Mouse (Mus musculus): ENCODE measurements around the gene Gm20481. TPM values are rescaled to one million over a fixed set of nuclear protein-coding genes. Genes with fewer than 3 reads are reported as not detected.
"Not testable (repeated sequence)": the region's sequence is repeated elsewhere in the genome, so short reads cannot be mapped to it uniquely, and the experiment has no call there.

Gm20481 gene
- polyA plus RNA-seq, 1 experiment from 2014 or later: not detected

DNA sequence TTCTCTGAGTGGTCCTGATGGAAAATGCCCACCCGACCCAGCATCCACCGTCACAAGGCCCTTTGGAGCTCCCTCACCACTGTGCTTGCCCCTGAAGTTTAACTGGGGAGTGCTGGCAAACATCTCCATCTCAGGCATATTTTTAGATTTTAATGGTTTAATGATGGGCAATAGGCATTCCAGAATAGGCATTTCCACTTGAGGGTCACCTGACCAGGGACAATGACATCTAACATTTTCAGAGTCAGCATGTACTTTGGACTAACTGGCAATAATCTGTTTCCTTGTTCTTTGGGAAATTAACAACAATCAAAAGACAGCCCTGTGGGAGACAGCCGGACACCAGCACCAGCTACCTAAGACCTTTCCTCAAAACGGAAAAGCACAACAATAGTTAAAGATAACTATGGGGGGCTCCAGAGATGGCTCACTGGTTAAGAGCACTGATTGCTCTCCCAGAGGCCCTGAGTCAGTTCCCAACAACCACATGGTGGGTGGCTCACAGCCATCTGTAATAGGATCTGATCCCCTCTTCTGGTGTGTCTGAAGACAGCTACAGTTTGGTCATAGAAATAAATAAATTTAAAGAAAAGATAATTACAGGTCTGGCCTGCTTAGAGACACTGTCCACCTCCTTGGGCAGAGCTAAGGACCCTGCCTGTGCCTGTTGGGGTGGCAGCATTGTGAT is 26.4 kb upstream of the Gm20481 start:
- Histone ChIP-seq H3K27ac (no peak overlapping the region), H3K4me3 (no peak overlapping the region), H3K4me1 (peaks cover 15% of the 10 kb centered on the region), H3K27me3 (ENCODE audit: poor library complexity, severe bottlenecking) (no peaks in the 10 kb centered on the region), H3K9me3 (no peaks in the 10 kb centered on the region; the same call in 1 of the 2 replicates), H3K36me3 (replicated peaks) (no peaks in the 10 kb centered on the region)
- 87% methylated on average over 4 of the region's 4 CpGs for WGBS
- no peak for DNase-seq (ENCODE audit: extremely low spot score, low spot score)

DNA sequence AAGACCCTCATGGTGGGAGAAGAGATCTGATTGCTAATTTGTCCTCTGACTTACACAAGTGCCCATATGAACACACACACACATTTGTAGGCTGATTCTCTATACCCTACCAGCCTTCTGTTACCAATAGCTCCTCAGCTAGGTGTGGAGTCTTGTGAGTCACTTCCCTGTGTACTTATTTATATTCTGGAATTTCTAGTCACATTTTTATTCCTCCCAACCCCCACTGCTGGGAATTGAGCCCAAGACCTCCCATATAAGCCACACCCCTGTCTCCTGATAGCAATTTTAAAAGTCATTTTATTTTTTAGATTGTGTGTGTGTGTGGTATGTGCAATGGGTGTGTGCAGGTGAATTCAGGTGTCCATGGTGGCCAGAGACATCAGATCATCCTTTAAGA is 25.4 kb upstream of the Gm20481 start:
- no peak overlapping the region for H3K4me3 ChIP-seq
- H3K27me3 ChIP-seq (ENCODE audit: poor library complexity, severe bottlenecking): no peaks in the 10 kb centered on the region
- H3K36me3 ChIP-seq (replicated peaks): peaks cover 1% of the 10 kb centered on the region
- peaks cover 15% of the 10 kb centered on the region for H3K4me1 ChIP-seq
- H3K9me3 ChIP-seq: no peaks in the 10 kb centered on the region; the same call in 1 of the 2 replicates
- H3K27ac ChIP-seq: no peak overlapping the region
- no peak for DNase-seq (ENCODE audit: extremely low spot score, low spot score)

DNA sequence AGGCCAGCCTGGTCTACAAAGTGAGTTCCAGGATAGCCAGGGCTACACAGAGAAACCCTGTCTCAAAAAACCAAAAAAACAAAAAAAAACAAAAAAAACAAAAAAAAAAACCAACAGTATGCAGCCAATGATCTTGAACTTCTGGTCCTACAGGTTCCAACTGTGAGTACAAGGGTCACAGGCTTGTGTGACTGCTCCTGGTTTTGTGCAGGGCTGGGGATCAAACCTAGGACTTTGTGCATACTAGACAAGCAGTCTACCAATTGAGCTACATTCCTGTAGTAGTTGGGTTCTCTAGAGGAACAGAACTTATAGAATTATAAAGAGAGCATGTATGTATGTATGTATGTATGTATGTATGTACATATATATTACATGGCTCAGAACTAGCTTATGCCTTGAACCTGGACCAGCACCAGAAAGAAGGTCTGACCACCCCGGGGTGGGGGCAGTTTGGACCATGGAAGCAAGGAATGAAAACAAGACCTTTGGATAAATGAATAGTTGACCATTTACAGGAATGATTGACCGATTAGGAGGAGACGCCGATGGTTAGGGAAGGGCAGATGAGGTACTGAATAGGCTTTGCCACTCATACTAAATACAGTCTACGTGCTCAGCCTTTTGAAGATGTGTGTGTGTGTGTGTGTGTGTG is 23.1 kb upstream of the Gm20481 start:
- H3K4me1 ChIP-seq: peaks cover 16% of the 10 kb centered on the region
- no peak for DNase-seq (ENCODE audit: extremely low spot score, low spot score)
- peaks cover 24% of the 10 kb centered on the region for H3K36me3 ChIP-seq (replicated peaks)
- H3K27me3 ChIP-seq (ENCODE audit: poor library complexity, severe bottlenecking): no peaks in the 10 kb centered on the region
- no peaks in the 10 kb centered on the region; the same call in 1 of the 2 replicates for H3K9me3 ChIP-seq
- no peak overlapping the region for H3K27ac ChIP-seq
- WGBS: 89% methylated on average over 5 of the region's 5 CpGs
- H3K4me3 ChIP-seq: no peak overlapping the region

DNA sequence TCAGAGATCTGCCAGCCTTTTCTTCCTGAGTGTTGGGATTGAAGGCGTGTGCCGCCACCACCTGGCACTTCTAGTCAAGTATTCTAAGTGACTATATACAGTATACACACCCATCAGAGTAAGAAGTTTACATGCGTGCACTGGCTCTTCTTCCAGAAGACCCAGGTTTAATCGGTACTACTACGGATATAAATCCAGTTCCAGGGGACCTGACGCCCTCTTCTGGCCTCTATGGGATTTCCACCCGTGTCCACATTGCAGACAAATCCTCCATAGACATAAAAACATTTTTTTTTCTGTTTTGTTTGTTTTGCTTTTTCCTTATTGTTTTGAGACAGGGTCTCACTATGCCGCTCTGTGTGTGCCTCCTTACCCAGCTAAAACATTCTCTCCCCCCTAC is 22.1 kb upstream of the Gm20481 start:
- Histone ChIP-seq H3K4me1 (peaks cover 11% of the 10 kb centered on the region), H3K27ac (no peak overlapping the region), H3K4me3 (no peak overlapping the region), H3K9me3 (no peaks in the 10 kb centered on the region; the same call in 1 of the 2 replicates), H3K36me3 (replicated peaks) (peaks cover 27% of the 10 kb centered on the region), H3K27me3 (ENCODE audit: poor library complexity, severe bottlenecking) (no peaks in the 10 kb centered on the region)
- 35% methylated on average over 8 of the region's 8 CpGs for whole genome bisulfite sequencing
- no peak for DNase-seq (ENCODE audit: extremely low spot score, low spot score)

DNA sequence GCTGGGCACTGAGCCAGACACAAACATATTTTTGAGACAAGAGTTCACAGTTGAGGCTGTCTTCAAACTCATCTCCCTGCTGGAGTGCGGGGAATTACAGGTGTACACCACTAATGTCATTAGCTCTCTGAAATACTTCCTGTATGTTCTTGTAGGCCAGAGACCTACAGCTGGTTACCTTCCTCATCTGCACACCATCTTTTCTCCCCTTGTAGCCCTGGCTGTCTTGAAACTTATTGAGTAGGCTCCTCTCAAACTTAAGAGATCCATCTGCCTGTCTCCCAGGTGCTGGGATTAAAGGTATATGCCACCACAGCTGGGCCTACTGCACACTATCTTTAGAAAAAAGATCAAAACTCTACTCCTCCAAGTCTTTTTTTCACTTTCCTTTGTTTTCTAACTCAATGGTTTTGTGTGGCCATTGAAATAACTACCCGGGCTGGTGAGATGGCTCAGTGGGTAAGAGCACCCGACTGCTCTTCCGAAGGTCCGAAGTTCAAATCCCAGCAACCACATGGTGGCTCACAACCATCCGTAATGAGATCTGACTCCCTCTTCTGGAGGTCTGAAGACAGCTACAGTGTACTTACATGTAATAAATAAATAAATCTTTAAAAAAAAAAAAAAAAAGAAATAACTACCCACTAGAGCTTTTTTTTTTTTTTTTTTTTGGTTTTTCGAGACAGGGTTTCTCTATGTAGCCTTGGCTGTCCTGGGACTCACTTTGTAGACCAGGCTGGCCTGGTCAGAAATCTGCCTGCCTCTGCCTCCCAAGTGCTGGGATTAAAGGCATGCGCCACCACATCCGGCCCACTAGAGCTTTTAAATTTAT is 20.8 kb upstream of the Gm20481 start:
- peak; percentile 29 for DNase-seq (ENCODE audit: extremely low spot score, low spot score)
- peaks cover 11% of the 10 kb centered on the region for H3K4me1 ChIP-seq
- H3K4me3 ChIP-seq: peak overlapping the region; percentile 98; the same call in 1 of the 2 replicates
- H3K27me3 ChIP-seq (ENCODE audit: poor library complexity, severe bottlenecking); H3K27ac ChIP-seq; H3K9me3 ChIP-seq: not testable (repeated sequence)
- H3K36me3 ChIP-seq (replicated peaks): peaks cover 27% of the 10 kb centered on the region
- 68% methylated on average over 9 of the region's 9 CpGs for WGBS

DNA sequence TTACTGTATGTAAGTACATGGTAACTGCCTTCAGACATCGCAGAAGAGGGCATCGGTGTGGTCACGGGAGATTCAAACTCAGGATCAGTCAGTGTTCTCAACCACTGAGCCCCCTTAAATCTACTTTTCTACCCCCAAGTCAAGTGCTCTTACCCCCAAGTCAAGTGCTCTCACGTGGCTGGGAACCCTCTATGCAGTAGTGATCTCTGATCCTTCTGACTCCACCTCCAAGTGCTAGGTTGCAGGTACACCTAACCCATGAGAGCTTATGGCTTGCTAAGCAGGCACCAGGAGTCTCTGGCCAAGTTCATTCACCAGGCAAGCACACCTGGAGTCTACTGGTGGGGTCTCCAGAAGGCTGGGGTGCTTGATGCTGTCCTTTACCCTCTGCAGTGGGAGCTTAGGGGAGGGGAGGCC is 20.2 kb upstream of the Gm20481 start:
- Histone ChIP-seq H3K27ac (no peak overlapping the region), H3K9me3 (no peaks in the 10 kb centered on the region; the same call in 1 of the 2 replicates), H3K4me1 (peaks cover 11% of the 10 kb centered on the region), H3K36me3 (replicated peaks) (peaks cover 27% of the 10 kb centered on the region), H3K4me3 (peak overlapping the region; percentile 98), H3K27me3 (ENCODE audit: poor library complexity, severe bottlenecking) (0 out of 2 replicates have a peak, but pooled peaks cover 1% of the 10 kb centered on the region)
- WGBS: 40% methylated on average over 4 of the region's 4 CpGs
- peak; percentile 61 for DNase-seq (ENCODE audit: extremely low spot score, low spot score)

DNA sequence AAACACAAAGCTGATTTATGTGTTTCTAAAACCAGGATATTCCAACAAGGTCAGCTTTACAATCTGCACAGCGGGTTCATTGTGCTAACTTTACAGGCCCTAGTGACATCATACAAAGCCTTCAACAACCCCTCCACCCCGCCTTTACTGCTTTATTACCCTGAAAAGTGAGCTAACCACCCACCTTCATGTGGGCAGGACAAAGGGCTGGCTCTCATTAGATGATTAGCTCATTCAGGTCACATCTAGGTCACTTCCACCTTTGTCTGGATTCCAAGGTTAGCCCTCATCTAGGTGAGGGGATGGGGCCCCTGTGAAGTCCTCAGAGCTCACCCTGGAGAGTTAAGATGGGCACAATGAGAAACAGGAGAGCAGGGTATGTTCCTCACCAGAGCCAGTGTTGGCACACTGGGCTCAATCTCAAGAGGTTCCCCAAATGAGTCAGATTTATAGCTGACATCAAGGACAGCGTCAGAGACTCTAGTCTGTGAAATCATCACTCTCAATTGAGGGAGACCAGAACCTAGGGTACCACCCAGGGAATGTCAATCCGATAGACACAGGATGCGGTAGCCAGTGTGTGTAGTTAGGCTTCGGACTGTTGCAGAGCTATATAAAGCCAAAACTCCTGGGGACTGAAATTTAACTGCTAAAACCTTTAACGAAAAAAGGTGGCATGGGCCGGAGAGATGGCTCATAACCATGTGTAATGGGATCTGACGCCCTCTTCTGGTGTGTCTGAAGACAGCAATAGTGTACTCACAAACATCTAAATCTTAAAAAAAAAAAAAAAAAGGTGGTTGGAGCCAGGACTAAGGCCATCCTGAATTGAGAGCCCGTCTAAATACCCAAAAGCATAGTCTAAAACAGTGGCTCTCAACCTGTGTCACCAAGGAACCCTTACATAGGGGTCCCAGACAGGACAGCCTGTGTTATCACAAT is 18.9 kb upstream of the Gm20481 start:
- Histone ChIP-seq H3K27me3 (ENCODE audit: poor library complexity, severe bottlenecking) (peaks cover 13% of the 10 kb centered on the region), H3K27ac (peak overlapping the region; percentile 97), H3K36me3 (replicated peaks) (peaks cover 27% of the 10 kb centered on the region), H3K9me3 (no peaks in the 10 kb centered on the region), H3K4me3 (peak overlapping the region; percentile 98), H3K4me1 (peaks cover 11% of the 10 kb centered on the region)
- DNase-seq (ENCODE audit: extremely low spot score, low spot score): peak; percentile 24
- WGBS: 34% methylated on average over 10 of the region's 10 CpGs

DNA sequence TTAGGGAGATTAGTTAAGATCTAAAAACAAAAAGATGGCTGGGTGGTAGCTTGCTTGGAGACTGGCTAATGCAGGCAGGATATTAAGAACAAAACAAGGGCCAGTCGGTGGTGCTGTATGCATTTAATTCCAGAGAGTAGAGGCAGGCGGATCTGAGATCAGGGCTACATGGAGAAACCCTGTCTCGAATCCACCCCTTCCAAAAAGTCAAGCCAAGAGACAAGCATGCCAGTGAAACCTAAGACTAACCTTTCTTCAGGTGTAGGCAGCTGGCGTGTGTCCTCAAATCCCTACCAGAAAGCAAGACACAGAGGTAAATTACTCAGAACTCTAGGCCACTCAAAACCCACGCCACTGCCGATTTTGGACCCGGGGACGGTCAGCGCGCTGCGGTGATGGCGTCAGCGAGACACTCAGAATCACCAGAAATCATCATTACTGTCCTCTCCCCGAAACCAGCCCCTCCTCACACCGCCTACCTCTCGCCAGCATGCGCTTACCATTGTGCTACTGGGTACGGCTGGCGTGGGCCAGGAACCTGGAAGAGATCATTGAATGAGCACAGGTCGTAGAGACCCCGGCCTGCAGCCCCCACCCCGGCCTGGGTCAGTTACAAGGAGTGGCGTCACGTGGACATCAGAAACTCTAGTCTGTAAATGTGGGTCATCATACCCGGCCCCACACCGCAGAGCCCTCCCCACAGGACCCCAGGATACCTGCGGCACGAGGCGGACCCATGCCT is 17.9 kb upstream of the Gm20481 start:
- WGBS: under 1% methylated on average over 29 of the region's 29 CpGs
- Histone ChIP-seq H3K27me3 (ENCODE audit: poor library complexity, severe bottlenecking) (peaks cover 23% of the 10 kb centered on the region), H3K36me3 (replicated peaks) (peaks cover 27% of the 10 kb centered on the region), H3K4me1 (peaks cover 11% of the 10 kb centered on the region), H3K9me3 (no peaks in the 10 kb centered on the region), H3K27ac (peak overlapping the region; percentile 97), H3K4me3 (peak overlapping the region; percentile 98)
- DNase-seq (ENCODE audit: extremely low spot score, low spot score): peak; percentile 23

DNA sequence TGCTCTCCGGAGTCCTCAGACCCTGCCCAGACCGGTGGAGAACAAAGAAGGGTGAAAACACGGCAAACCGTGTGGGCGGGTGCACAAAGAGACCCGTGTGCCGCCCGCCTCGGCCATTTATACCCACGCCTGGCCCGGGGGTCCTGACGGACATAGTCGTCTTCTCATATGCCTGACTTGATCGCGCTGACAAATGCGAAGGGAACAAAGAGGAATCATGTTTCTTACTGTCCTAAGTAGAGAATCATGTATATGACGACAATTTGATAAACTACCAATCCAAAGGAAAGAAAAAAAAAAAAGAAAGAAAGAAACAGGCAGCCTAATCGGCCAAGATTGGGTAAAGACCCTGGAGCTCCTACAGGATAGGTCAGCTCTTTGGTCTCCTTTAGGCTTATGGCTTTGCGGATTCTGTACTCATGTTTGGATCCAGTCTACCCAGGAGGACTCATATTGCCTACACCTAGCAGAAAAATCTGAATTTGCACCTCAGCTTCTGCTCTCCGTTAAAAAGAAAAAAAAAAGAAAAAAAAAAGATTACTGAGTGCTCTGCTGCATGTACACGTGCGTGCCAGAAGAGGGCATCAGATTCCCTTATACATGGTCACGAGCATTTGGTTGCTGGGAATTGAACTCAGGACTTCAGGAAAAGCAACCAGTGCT is 17.2 kb upstream of the Gm20481 start:
- peaks cover 11% of the 10 kb centered on the region for H3K4me1 ChIP-seq
- H3K4me3 ChIP-seq: peak overlapping the region; percentile 98
- H3K27me3 ChIP-seq (ENCODE audit: poor library complexity, severe bottlenecking): peaks cover 30% of the 10 kb centered on the region
- DNase-seq (ENCODE audit: extremely low spot score, low spot score): peak; percentile 88
- peak overlapping the region; percentile 97 for H3K27ac ChIP-seq
- H3K9me3 ChIP-seq: no peaks in the 10 kb centered on the region
- H3K36me3 ChIP-seq (replicated peaks): peaks cover 27% of the 10 kb centered on the region
- WGBS: under 1% methylated on average over 23 of the region's 23 CpGs

DNA sequence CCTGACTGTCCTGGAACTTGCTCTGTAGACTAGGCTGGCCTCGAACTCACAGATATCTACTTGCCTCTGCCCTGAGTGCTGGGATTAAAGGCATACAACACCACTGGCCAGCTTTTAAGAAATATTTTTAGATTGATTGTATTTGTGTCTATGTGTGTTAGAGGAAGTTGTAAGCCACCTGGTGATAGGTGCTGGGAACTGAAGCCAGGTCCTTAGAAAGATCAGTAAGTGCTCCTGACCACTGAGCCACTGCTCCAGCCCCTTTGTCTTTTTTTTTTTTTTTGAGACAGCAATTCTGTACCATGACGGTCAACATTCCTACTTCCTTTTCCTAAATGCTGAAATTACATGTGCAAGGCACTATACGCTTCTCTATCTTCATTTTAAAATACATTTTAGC is 16.5 kb upstream of the Gm20481 start:
- WGBS: 91% methylated on average over 3 of the region's 3 CpGs
- Histone ChIP-seq H3K27me3 (ENCODE audit: poor library complexity, severe bottlenecking) (peaks cover 34% of the 10 kb centered on the region), H3K4me1 (peaks cover 11% of the 10 kb centered on the region), H3K4me3 (peak overlapping the region; percentile 98; the same call in 1 of the 2 replicates), H3K27ac (peak overlapping the region; percentile 97), H3K9me3 (no peaks in the 10 kb centered on the region), H3K36me3 (replicated peaks) (peaks cover 27% of the 10 kb centered on the region)
- no peak for DNase-seq (ENCODE audit: extremely low spot score, low spot score)

DNA sequence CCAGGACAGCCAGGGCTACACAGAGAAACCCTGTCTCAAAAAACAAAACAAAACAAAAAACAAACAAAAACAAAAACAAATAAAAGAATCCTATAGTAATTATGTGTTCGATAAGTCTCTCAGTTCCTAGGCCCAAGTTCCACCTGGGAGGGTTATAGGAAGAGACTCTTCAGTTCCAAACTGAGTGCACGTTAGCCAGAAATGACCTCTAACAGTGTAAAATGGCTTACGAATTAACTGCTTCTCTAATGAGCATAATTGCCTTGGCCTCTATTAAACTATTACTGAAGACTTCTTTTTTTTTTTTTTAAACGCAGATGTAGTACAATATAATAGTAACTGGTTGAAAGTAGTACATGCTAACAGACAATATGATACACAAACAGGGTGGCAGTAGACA is 15.8 kb upstream of the Gm20481 start:
- Histone ChIP-seq H3K4me1 (peaks cover 11% of the 10 kb centered on the region), H3K27me3 (ENCODE audit: poor library complexity, severe bottlenecking) (peaks cover 34% of the 10 kb centered on the region), H3K27ac (no peak overlapping the region), H3K9me3 (no peaks in the 10 kb centered on the region), H3K4me3 (no peak overlapping the region), H3K36me3 (replicated peaks) (peaks cover 27% of the 10 kb centered on the region)
- 94% methylated on average over 4 of the region's 4 CpGs for WGBS
- no peak for DNase-seq (ENCODE audit: extremely low spot score, low spot score)

All from forebrain, embryonic 10.5 days (tissue).